Mouse (Mus musculus): ENCODE data around the gene Ikbip. TPM values are rescaled to one million over a fixed set of nuclear protein-coding genes. Genes with fewer than 3 reads are reported as not detected.

The Ikbip gene
- polyA plus RNA-seq, 1 experiment from 2014 or later = 25.3 TPM

GRCm38 (mm10) chr10:91100101-91100500 is 17.4 kb downstream of the Ikbip start:
- Histone ChIP-seq H3K27ac (replicated peaks; ENCODE audit: low read depth, low read length) (no peak overlapping the region), H3K4me1 (ENCODE audit: control insufficient read depth, insufficient read depth, low read length) (no peaks in the 10 kb centered on the region), H3K9me3 (ENCODE audit: control insufficient read depth, low read length) (no peaks in the 10 kb centered on the region), H3K4me3 (ENCODE audit: low read depth, low read length) (no peak overlapping the region), H3K36me3 (ENCODE audit: control insufficient read depth, insufficient read depth, low read length) (no peaks in the 10 kb centered on the region; the same call in 1 of the 2 replicates), H3K4me2 (ENCODE audit: low read depth, severe bottlenecking) (no peak overlapping the region), H3K9ac (ENCODE audit: low read length) (no peak overlapping the region), H3K27me3 (ENCODE audit: control insufficient read depth, insufficient read depth, low read length) (no peaks in the 10 kb centered on the region)
- WGBS = 100% methylated on average over 1 of the region's 1 CpGs
- DNase-seq (ENCODE audit: low spot score) = no peak
- no peak for ATAC-seq (ENCODE audit: insufficient number of reproducible peaks, low FRiP score, low TSS enrichment, low read depth)

DNA sequence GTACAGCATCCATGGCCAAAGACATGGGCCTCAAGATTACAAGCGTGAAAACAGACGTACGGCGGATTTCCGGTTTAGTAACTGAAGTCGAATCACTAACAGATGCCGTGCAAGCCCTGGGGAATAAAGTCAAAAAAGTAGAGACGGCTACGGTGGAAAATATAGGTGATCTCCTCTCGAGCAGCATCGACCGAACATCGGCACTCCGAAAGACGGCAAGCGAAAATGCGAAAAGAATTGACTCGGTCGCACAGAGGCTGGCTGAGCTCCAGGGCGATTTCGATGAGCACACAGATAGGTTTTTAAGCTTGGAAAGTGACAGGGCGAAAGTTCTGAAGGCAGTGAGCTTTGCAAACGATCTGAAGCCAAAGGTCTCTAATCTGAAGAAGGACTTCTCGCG is 19.2 kb downstream of the Ikbip start:
- Histone ChIP-seq H3K4me2 (ENCODE audit: low read depth, severe bottlenecking) (no peak overlapping the region), H3K9me3 (ENCODE audit: control insufficient read depth, low read length) (no peaks in the 10 kb centered on the region), H3K27me3 (ENCODE audit: control insufficient read depth, insufficient read depth, low read length) (no peaks in the 10 kb centered on the region), H3K9ac (ENCODE audit: low read length) (no peak overlapping the region), H3K36me3 (ENCODE audit: control insufficient read depth, insufficient read depth, low read length) (no peaks in the 10 kb centered on the region), H3K27ac (replicated peaks; ENCODE audit: low read depth, low read length) (no peak overlapping the region), H3K4me1 (ENCODE audit: control insufficient read depth, insufficient read depth, low read length) (no peaks in the 10 kb centered on the region), H3K4me3 (ENCODE audit: low read depth, low read length) (no peak overlapping the region)
- ATAC-seq (ENCODE audit: insufficient number of reproducible peaks, low FRiP score, low TSS enrichment, low read depth) (no peak), DNase-seq (ENCODE audit: low spot score) (no peak)
- 92% methylated on average over 25 of the region's 25 CpGs for WGBS

GRCm38 (mm10) chr10:91102799-91103590 is 20.3 kb downstream of the Ikbip start:
- H3K9me3 ChIP-seq (ENCODE audit: control insufficient read depth, low read length) = no peaks in the 10 kb centered on the region
- DNase-seq (ENCODE audit: low spot score) (no peak), ATAC-seq (ENCODE audit: insufficient number of reproducible peaks, low FRiP score, low TSS enrichment, low read depth) (no peak)
- no peak overlapping the region for H3K9ac ChIP-seq (ENCODE audit: low read length)
- H3K27ac ChIP-seq (replicated peaks; ENCODE audit: low read depth, low read length) = no peak overlapping the region
- H3K4me3 ChIP-seq (ENCODE audit: low read depth, low read length) = no peak overlapping the region
- H3K27me3 ChIP-seq (ENCODE audit: control insufficient read depth, insufficient read depth, low read length) = no peaks in the 10 kb centered on the region
- no peak overlapping the region for H3K4me2 ChIP-seq (ENCODE audit: low read depth, severe bottlenecking)
- H3K4me1 ChIP-seq (ENCODE audit: control insufficient read depth, insufficient read depth, low read length) = no peaks in the 10 kb centered on the region
- no peaks in the 10 kb centered on the region for H3K36me3 ChIP-seq (ENCODE audit: control insufficient read depth, insufficient read depth, low read length)
- 91% methylated on average over 14 of the region's 14 CpGs for WGBS

DNA sequence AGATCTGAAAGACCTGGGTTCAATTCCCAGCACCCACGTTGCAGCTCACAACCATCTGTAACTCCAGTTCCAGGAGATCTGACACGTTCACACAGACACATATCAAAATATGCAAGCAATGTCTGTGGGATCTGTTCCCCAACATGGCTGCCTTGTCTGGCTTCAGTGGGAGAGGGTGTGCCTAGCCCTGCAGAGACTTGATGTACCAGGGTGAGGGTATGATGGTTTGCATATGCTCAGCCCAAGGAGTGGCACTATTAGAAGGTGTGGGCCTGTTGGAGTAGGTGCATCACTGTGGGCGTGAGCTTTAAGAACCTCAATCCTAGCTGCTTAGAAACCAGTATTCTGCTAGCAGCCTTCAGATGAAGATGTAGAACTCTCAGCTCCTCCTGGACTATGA is 23.2 kb downstream of the Ikbip start:
- H3K9ac ChIP-seq (ENCODE audit: low read length) = no peak overlapping the region
- H3K4me2 ChIP-seq (ENCODE audit: low read depth, severe bottlenecking) = no peak overlapping the region
- no peaks in the 10 kb centered on the region for H3K27me3 ChIP-seq (ENCODE audit: control insufficient read depth, insufficient read depth, low read length)
- H3K36me3 ChIP-seq (ENCODE audit: control insufficient read depth, insufficient read depth, low read length) = no peaks in the 10 kb centered on the region
- DNase-seq (ENCODE audit: low spot score) = no peak
- no peaks in the 10 kb centered on the region for H3K9me3 ChIP-seq (ENCODE audit: control insufficient read depth, low read length)
- no peak overlapping the region for H3K4me3 ChIP-seq (ENCODE audit: low read depth, low read length)
- H3K27ac ChIP-seq (replicated peaks; ENCODE audit: low read depth, low read length) = no peak overlapping the region
- no peaks in the 10 kb centered on the region for H3K4me1 ChIP-seq (ENCODE audit: control insufficient read depth, insufficient read depth, low read length)
- ATAC-seq (ENCODE audit: insufficient number of reproducible peaks, low FRiP score, low TSS enrichment, low read depth) = no peak
- WGBS = 86% methylated on average over 3 of the region's 3 CpGs

- 82% methylated on average over 4 of the region's 4 CpGs for WGBS
- H3K27ac ChIP-seq (replicated peaks; ENCODE audit: low read depth, low read length) = no peak overlapping the region
- H3K9ac ChIP-seq (ENCODE audit: low read length) = no peak overlapping the region
- H3K27me3 ChIP-seq (ENCODE audit: control insufficient read depth, insufficient read depth, low read length) = no peaks in the 10 kb centered on the region
- H3K9me3 ChIP-seq (ENCODE audit: control insufficient read depth, low read length) = no peaks in the 10 kb centered on the region
- H3K4me3 ChIP-seq (ENCODE audit: low read depth, low read length) = no peak overlapping the region
- no peaks in the 10 kb centered on the region for H3K4me1 ChIP-seq (ENCODE audit: control insufficient read depth, insufficient read depth, low read length)
- ATAC-seq (ENCODE audit: insufficient number of reproducible peaks, low FRiP score, low TSS enrichment, low read depth) (no peak), DNase-seq (ENCODE audit: low spot score) (no peak)
- H3K4me2 ChIP-seq (ENCODE audit: low read depth, severe bottlenecking) = no peak overlapping the region
- peaks cover 12% of the 10 kb centered on the region; the same call in 1 of the 2 replicates for H3K36me3 ChIP-seq (ENCODE audit: control insufficient read depth, insufficient read depth, low read length)
These were observed 27.1 kb downstream of the Ikbip start for GRCm38 (mm10) chr10:91109841-91110240.

DNA sequence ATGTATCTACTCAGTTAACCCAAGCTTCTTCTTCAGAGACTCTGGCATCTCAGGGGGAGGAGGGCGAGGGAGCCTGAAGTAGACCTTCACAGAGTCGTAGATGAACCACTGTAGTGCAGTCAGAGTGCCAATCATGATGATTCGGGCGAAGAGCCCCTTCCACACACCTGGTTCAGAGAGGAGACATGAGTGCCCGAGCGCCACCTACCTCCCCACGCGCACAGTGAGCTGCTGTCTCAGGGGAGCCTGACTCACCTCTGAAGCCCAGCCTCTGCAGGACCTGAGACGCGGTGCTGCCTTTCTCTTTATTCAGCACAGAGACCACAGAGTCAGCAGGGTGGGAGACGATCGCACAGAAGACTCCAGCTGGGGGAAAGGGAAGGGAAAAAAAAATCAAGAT is 34.2 kb downstream of the Ikbip start:
- Histone ChIP-seq H3K36me3 (ENCODE audit: control insufficient read depth, insufficient read depth, low read length) (peaks cover 48% of the 10 kb centered on the region), H3K4me2 (ENCODE audit: low read depth, severe bottlenecking) (no peak overlapping the region), H3K9ac (ENCODE audit: low read length) (no peak overlapping the region), H3K4me3 (ENCODE audit: low read depth, low read length) (no peak overlapping the region), H3K4me1 (ENCODE audit: control insufficient read depth, insufficient read depth, low read length) (no peaks in the 10 kb centered on the region), H3K27ac (replicated peaks; ENCODE audit: low read depth, low read length) (no peak overlapping the region), H3K9me3 (ENCODE audit: control insufficient read depth, low read length) (no peaks in the 10 kb centered on the region), H3K27me3 (ENCODE audit: control insufficient read depth, insufficient read depth, low read length) (no peaks in the 10 kb centered on the region)
- DNase-seq (ENCODE audit: low spot score) (no peak), ATAC-seq (ENCODE audit: insufficient number of reproducible peaks, low FRiP score, low TSS enrichment, low read depth) (no peak)
- WGBS = 95% methylated on average over 12 of the region's 12 CpGs

- H3K27me3 ChIP-seq (ENCODE audit: control insufficient read depth, insufficient read depth, low read length) = no peaks in the 10 kb centered on the region
- H3K36me3 ChIP-seq (ENCODE audit: control insufficient read depth, insufficient read depth, low read length) = peaks cover 20% of the 10 kb centered on the region
- 42% methylated on average over 6 of the region's 6 CpGs for WGBS
- ATAC-seq (ENCODE audit: insufficient number of reproducible peaks, low FRiP score, low TSS enrichment, low read depth) = no peak
- peaks cover 7% of the 10 kb centered on the region; the same call in 1 of the 2 replicates for H3K4me1 ChIP-seq (ENCODE audit: control insufficient read depth, insufficient read depth, low read length)
- no peak overlapping the region for H3K27ac ChIP-seq (replicated peaks; ENCODE audit: low read depth, low read length)
- peak overlapping the region; percentile 69 for H3K4me2 ChIP-seq (ENCODE audit: low read depth, severe bottlenecking)
- peak overlapping the region; percentile 94 for H3K9ac ChIP-seq (ENCODE audit: low read length)
- no peaks in the 10 kb centered on the region for H3K9me3 ChIP-seq (ENCODE audit: control insufficient read depth, low read length)
- peak overlapping the region; percentile 99 for H3K4me3 ChIP-seq (ENCODE audit: low read depth, low read length)
- DNase-seq (ENCODE audit: low spot score) = no peak
These were observed 39.9 kb downstream of the Ikbip start for GRCm38 (mm10) chr10:91122646-91123045.

DNA sequence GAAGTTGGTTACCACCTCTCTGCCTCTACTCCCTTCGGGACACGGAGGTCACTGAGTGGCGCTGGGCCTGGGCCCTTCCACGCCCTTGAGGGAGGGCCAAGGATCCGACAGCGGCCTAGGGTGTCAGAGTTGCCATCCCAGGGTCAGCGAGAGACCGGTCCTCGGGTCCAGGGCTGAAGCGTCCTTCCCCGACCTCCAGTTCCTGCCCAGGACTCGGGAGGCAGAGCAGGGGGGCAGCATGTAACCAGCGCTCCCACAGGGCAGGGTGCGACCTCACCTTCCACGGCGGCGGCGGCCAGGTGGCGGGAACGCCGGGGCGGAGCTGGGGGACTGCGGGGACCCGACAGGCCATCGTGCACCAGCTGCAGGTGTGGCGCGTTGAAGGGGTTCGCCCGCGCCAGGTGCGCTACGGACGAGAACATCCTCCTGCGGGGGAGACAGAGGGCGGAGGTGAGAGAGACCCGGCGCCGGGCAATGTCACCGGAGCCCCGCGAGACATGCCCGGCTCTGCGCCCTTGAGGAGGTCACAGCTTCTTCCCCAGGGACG is 40.6 kb downstream of the Ikbip start:
- Histone ChIP-seq H3K36me3 (ENCODE audit: control insufficient read depth, insufficient read depth, low read length) (peaks cover 14% of the 10 kb centered on the region), H3K27me3 (ENCODE audit: control insufficient read depth, insufficient read depth, low read length) (no peaks in the 10 kb centered on the region), H3K4me2 (ENCODE audit: low read depth, severe bottlenecking) (peak overlapping the region; percentile 69), H3K27ac (replicated peaks; ENCODE audit: low read depth, low read length) (peak overlapping the region; percentile 80), H3K4me3 (ENCODE audit: low read depth, low read length) (peak overlapping the region; percentile 99), H3K9me3 (ENCODE audit: control insufficient read depth, low read length) (no peaks in the 10 kb centered on the region), H3K4me1 (ENCODE audit: control insufficient read depth, insufficient read depth, low read length) (peaks cover 7% of the 10 kb centered on the region; the same call in 1 of the 2 replicates), H3K9ac (ENCODE audit: low read length) (peak overlapping the region; percentile 94)
- peak; percentile 63 for ATAC-seq (ENCODE audit: insufficient number of reproducible peaks, low FRiP score, low TSS enrichment, low read depth)
- DNase-seq (ENCODE audit: low spot score) = no peak
- under 1% methylated on average over 44 of the region's 44 CpGs for WGBS

All from limb, embryonic 11.5 days (tissue).